Mouse (Mus musculus) B cell, adult (primary cell): ENCODE data around the gene Arhgap4. TPM values are rescaled to one million over a fixed set of nuclear protein-coding genes. Genes with fewer than 3 reads are reported as not detected.

ENCODE experiments used
- total RNA-seq: library from RNA; stranded (reverse); gene quantifications from 4 replicates; pipeline ENCODE4 v1.2.4, GENCODE M21; 2023; ENCODE audit not compliant: inconsistent age

Arhgap4 gene
- total RNA-seq = 340 to 368 TPM (median 352 TPM) in 4 replicates

DNA sequence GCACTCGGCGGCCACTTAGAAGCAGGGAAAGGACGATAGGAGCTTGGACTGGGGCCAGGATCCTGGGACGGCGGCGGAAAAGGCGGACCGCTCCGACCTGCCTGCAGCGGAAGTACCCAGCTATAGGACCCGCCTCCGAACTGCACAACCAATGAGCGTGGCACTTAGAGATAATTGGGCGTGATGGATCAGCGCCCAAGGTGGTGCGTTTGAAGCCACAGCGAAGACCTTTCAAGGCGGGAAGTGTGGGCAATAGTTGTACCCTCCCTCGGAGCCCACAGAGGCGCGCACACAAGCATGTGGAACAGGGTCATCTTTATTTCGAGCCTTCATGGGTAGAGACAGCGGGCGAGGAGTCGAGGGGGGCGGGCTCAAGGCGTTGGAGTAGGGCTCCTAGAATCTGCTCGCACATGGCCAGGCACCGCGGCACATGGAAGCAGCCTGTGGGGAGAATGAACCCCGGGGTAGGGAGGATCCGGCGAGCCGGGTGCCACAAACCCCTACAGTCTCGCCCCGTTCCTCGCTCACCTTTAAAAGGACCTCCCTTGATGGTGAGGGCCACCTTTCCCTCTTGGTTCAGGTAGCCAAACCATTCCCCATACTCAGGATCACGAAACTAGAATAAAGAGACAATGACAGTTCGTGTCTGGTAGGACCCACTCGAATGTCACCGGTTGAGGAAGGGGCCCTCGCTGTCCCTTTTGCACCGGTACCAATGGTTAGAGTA lies at the start of gene Arhgap4, which contains the start of gene Naa10:
Gene Arhgap4, minus strand, starts transcription at position 48 of the 727 bp plus-strand sequence.
Gene Naa10, minus strand, starts transcription at position 122 of the 727 bp plus-strand sequence.

DNA sequence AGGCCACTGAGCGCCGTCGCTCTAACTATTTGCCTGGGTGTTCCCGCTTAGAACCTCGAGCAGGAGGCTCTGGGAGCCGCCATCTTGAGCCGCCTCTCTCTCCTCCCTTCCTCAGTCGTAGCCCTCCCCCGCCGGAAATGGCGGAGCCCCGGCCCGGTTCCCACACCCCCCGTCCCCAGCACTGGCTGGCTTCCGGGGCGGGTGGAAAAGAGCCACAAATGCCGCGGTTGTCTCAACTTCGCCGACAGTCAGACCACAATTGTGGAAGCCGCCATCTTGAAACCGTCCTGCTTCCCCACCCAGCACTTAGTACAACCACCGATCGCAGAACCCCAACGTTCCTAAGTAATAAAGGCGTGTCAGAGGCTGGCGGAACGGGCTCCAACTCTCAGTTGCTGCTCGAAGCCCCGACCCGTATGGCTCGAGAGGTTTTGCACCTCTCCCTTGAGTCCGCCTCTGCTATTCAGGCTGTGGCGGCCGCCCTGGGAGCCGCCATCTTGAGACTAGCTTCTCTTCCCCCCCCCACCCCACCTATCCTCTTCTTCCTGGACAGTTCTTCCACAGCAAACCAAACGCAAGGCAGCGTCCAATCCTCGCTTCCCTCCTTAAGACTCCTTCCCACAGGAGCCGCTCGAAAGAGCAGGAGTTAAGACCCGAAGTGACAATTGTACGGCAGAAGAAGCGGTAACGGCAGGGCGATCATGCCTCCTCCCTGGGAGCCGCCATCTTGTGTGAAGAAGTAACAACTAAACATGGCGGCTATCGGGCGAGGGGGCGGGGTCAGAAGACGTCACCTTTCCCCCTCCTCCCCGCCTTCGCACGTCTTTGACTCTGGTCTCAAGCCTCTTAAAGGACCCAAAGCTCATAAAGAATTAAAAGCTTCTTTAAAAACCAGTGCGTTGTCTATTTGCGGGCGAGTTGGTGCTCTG lies 44.8 kb upstream of the Arhgap4 start, which contains the start of gene Hcfc1:
Gene Hcfc1, minus strand, starts transcription at position 110 of the 929 bp plus-strand sequence.

DNA sequence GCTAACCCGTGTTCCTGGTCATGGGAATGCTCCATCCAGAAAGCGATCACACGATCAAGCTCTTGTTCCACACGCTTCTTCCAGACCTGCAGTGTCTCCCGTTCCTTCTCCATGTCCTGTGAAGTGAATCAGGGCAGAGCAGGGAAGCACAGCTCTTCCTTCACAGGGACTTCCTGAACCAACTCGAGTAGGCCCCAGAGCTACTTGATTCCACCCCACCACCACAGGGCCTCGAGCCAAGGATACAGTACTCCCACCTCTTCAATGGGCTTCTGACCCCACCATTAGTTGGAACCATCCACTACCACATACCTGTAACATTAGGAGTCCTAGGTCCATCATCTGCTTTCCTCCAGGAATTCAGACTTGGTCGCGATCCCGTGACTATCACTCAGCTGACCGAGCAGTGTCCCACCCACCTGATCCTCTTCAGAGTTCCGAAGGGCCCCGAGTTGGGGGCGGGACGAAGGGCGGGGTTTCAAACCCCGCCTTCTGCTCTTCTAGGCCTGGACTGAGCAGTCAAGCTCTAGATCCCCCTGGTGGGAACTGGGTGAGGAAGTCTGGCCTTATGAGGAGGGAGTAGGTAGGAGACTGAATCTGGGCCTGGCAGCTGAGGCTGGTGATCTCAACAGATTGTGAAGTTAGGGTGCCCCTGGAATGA lies 8.9 kb upstream of the Arhgap4 start, which contains the start of gene Renbp:
Gene Renbp, minus strand, starts transcription at position 449 of the 661 bp plus-strand sequence.

DNA sequence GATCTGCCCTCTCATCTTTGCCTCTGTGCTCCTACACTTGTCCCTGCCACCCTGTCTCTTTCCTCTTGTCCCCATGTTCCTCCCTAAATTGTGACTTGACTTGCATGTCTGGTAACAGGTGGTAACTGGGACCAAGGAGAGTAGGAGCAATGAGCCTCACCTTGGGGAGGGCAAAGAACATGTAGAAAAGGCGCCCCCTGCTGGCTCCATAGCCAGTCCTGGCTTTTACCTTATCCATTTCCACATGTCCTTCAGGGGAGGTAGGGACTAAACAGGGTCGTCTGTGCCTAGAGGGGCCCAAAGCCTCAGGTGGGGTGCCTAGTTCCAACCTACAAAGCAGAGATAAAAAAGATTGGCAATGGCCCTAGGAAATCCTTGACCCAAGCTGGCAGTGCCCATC lies 26.0 kb downstream of the Arhgap4 start, which contains the start of gene L1cam:
Gene L1cam, minus strand, starts transcription at position 387 of the 400 bp plus-strand sequence.

DNA sequence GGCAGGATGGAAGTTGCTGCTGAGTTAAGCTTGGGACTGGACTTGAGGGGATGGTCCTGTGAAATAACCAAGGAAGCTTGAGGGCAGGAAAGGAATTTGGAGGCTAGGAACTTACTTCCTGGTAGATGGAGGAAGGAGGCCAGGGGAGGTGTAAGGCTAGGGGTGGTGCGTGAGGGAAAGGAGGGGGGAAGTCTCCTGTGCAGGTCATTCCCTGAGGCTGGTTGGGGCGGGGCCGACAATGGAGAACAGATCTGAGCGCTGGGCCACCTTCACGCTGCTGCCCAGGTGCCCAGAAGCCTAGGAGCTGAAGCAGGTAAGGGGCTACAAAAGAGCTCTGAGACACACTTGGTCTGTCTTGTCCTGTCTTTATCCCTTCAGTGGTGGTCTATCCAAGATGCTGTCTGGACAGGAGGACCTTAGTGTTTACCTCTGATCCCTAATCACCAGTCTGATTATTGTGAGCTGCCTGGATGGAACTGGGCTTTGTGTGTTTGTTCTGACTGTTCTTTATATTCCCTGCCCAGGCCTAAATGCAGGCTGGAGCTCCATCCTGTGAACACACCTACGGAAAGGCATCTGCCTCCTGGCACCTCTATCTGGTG lies 30.0 kb downstream of the Arhgap4 start, which contains the start of gene Avpr2:
Gene Avpr2, plus strand, starts transcription at position 552 of the 602 bp plus-strand sequence.

Other genes with a start within 250 kb of the Arhgap4 start
- gene Slc6a8, start 248.7 kb downstream of the Arhgap4 start, total RNA-seq = 0.27 to 0.93 TPM (median 0.61 TPM) in 3 of 4 replicates, not detected in the other
- gene Bcap31, start 205.7 kb downstream of the Arhgap4 start, total RNA-seq = 130 to 149 TPM (median 134 TPM) in 4 replicates
- 67.0 to 74.1 TPM (median 71.8 TPM) in 4 replicates for gene Abcd1, start 205.3 kb downstream of the Arhgap4 start, total RNA-seq
- 0.12 to 0.27 TPM in 2 of 4 replicates, not detected in the others for gene Plxnb3, start 164.8 kb downstream of the Arhgap4 start, total RNA-seq
- 154 to 171 TPM (median 166 TPM) in 4 replicates for gene Srpk3, start 147.5 kb downstream of the Arhgap4 start, total RNA-seq
- gene Idh3g, start 135.0 kb downstream of the Arhgap4 start, total RNA-seq = 148 to 158 TPM (median 152 TPM) in 4 replicates
- 127 to 153 TPM (median 143 TPM) in 4 replicates for gene Ssr4, start 134.8 kb downstream of the Arhgap4 start, total RNA-seq
- gene Pdzd4, start 96.9 kb downstream of the Arhgap4 start, total RNA-seq = 0.30 to 0.60 TPM (median 0.43 TPM) in 4 replicates
- not detected in 4 replicates for gene Avpr2, start 29.8 kb downstream of the Arhgap4 start, total RNA-seq
- 14.4 to 17.2 TPM (median 15.6 TPM) in 4 replicates for gene L1cam, start 25.8 kb downstream of the Arhgap4 start, total RNA-seq
- gene Naa10, start 74 bp upstream of the Arhgap4 start, total RNA-seq = 59.3 to 63.7 TPM (median 61.0 TPM) in 4 replicates
- 30.6 to 51.2 TPM (median 33.3 TPM) in 4 replicates for gene Renbp, start 9.0 kb upstream of the Arhgap4 start, total RNA-seq
- gene Hcfc1, start 44.5 kb upstream of the Arhgap4 start, total RNA-seq = 105 to 124 TPM (median 116 TPM) in 4 replicates
- gene Irak1, start 102.0 kb upstream of the Arhgap4 start, total RNA-seq = 157 to 185 TPM (median 168 TPM) in 4 replicates
- gene Opn1mw, start 205.6 kb upstream of the Arhgap4 start, total RNA-seq = not detected in 4 replicates
- 41.7 to 52.4 TPM (median 47.8 TPM) in 4 replicates for gene Mecp2, start 213.5 kb upstream of the Arhgap4 start, total RNA-seq
- not detected in 4 replicates for gene Tex28, start 246.0 kb upstream of the Arhgap4 start, total RNA-seq